Mouse (Mus musculus) midbrain, embryonic 12.5 days (tissue): ENCODE measurements around the gene Ccdc88c. TPM values are rescaled to one million over a fixed set of nuclear protein-coding genes. Genes with fewer than 3 reads are reported as not detected.

ENCODE experiments used
- ATAC-seq: fragments of 200-750 bp; cut with Nextera tagmentation; 2 replicates; pipeline ENCODE4 v1.8.0; 2017; ENCODE audit warnings: low read depth, moderate TSS enrichment, moderate library complexity; ENCODE audit not compliant: low FRiP score
- H3K27ac ChIP-seq: fragments of 300-500 bp; sonication (generic); replicated peaks from 2 replicates; pipeline ENCODE4 v1.5.1; 2016; ENCODE audit warnings: mild to moderate bottlenecking
- H3K27me3 ChIP-seq: fragments of 300-500 bp; sonication (generic); 2 replicates; pipeline ENCODE4 v1.6.1; 2016; ENCODE audit warnings: mild to moderate bottlenecking
- H3K36me3 ChIP-seq: fragments of 300-500 bp; sonication (generic); 2 replicates; pipeline ENCODE4 v1.6.1; 2016
- H3K4me1 ChIP-seq: fragments of 300-500 bp; sonication (generic); 2 replicates; pipeline ENCODE4 v1.6.1; 2016
- H3K4me2 ChIP-seq: fragments of 300-500 bp; sonication (generic); replicated peaks from 2 replicates; pipeline ENCODE4 v1.6.1; 2016; ENCODE audit warnings: mild to moderate bottlenecking, moderate library complexity
- H3K4me3 ChIP-seq: fragments of 300-500 bp; sonication (generic); 2 replicates; pipeline ENCODE4 v1.5.1; 2016; ENCODE audit warnings: mild to moderate bottlenecking
- H3K9ac ChIP-seq: fragments of 300-500 bp; sonication (generic); replicated peaks from 2 replicates; pipeline ENCODE4 v1.6.1; 2016; ENCODE audit warnings: mild to moderate bottlenecking, moderate library complexity
- H3K9me3 ChIP-seq: fragments of 300-500 bp; sonication (generic); 2 replicates; pipeline ENCODE4 v1.6.1; 2016; ENCODE audit warnings: mild to moderate bottlenecking
- WGBS: fragments of 180-500 bp; shearing (Covaris S2); methylation state at CpG from one replicate; pipeline ENCODE4 v1.1.7; 2016; 5-methylcytosine and 5-hydroxymethylcytosine counted together
- polyA plus RNA-seq: library from polyadenylated mRNA; unstranded; fragments of >200 nt; fragmentation: Nextera tagmentation; extraction: Ambion mirVana; gene quantifications from 2 replicates; pipeline ENCODE4 v1.2.1, GENCODE M21; 2016

The Ccdc88c gene
- polyA plus RNA-seq, 1 experiment from 2014 or later: 17.1 TPM

DNA sequence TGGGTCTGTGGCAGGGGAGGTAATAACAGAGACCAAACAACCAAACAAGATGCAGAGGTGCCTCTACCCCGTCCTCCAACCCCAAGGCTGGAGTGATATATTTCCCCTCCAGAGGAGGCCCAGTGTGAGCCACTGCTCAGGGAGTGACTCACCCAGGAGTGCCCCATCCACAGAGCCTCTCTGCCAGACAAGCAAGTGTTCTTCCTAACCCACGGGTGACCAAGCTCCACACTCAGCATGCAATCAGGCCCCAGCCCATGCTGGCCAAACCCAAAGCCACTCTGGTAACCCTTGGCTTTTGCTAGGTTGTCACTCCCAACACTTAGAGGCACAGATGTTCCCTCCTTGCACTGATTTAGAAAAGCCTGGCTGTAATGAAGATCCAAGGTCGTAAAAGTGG lies 35.7 kb downstream of the Ccdc88c start:
- peaks cover 7% of the 10 kb centered on the region; the same call in 1 of the 2 replicates for H3K27me3 ChIP-seq
- H3K9me3 ChIP-seq: no peaks in the 10 kb centered on the region
- no peak overlapping the region for H3K27ac ChIP-seq
- no peak overlapping the region for H3K4me3 ChIP-seq
- H3K4me1 ChIP-seq: peaks cover 74% of the 10 kb centered on the region
- WGBS: 85% methylated on average over 3 of the region's 3 CpGs
- H3K9ac ChIP-seq: no peak overlapping the region
- H3K36me3 ChIP-seq: no peaks in the 10 kb centered on the region
- ATAC-seq: no peak
- no peak overlapping the region for H3K4me2 ChIP-seq

- H3K27ac ChIP-seq: no peak overlapping the region
- WGBS: 85% methylated on average over 7 of the region's 7 CpGs
These were observed 36.4 kb downstream of the Ccdc88c start for GRCm38 (mm10) chr12:100992505-100992904.

GRCm38 (mm10) chr12:100991119-100991518 lies 37.7 kb downstream of the Ccdc88c start:
- Histone ChIP-seq H3K27me3 (peaks cover 7% of the 10 kb centered on the region; the same call in 1 of the 2 replicates), H3K4me1 (peaks cover 60% of the 10 kb centered on the region), H3K9ac (no peak overlapping the region), H3K4me2 (no peak overlapping the region), H3K36me3 (no peaks in the 10 kb centered on the region), H3K9me3 (no peaks in the 10 kb centered on the region), H3K27ac (peak overlapping the region; percentile 69; the same call in 1 of the 2 replicates), H3K4me3 (no peak overlapping the region)
- 79% methylated on average over 3 of the region's 3 CpGs for WGBS
- ATAC-seq: no peak

More at GRCm38 (mm10) chr12:100992505-100992904, 36.4 kb downstream of the Ccdc88c start:
- H3K9me3 ChIP-seq: no peaks in the 10 kb centered on the region
- H3K4me3 ChIP-seq: no peak overlapping the region
- peaks cover 69% of the 10 kb centered on the region for H3K4me1 ChIP-seq
- peaks cover 7% of the 10 kb centered on the region; the same call in 1 of the 2 replicates for H3K27me3 ChIP-seq
- H3K9ac ChIP-seq: no peak overlapping the region
- H3K36me3 ChIP-seq: no peaks in the 10 kb centered on the region
- ATAC-seq: no peak
- H3K4me2 ChIP-seq: no peak overlapping the region

- WGBS: 11% methylated on average over 12 of the region's 12 CpGs
- H3K9ac ChIP-seq: peak overlapping the region; percentile 28; the same call in 1 of the 2 replicates
- H3K4me3 ChIP-seq: no peak overlapping the region
- peak overlapping the region; percentile 1; the same call in 1 of the 2 replicates for H3K4me2 ChIP-seq
- no peaks in the 10 kb centered on the region for H3K36me3 ChIP-seq
- peaks cover 52% of the 10 kb centered on the region for H3K4me1 ChIP-seq
- peak overlapping the region; percentile 69 for H3K27ac ChIP-seq
- no peaks in the 10 kb centered on the region for H3K9me3 ChIP-seq
- H3K27me3 ChIP-seq: peaks cover 7% of the 10 kb centered on the region; the same call in 1 of the 2 replicates
- ATAC-seq: peak; percentile 86
These were observed 38.6 kb downstream of the Ccdc88c start for GRCm38 (mm10) chr12:100990291-100990690.

GRCm38 (mm10) chr12:100989780-100990288 lies 39.0 kb downstream of the Ccdc88c start:
- no peaks in the 10 kb centered on the region for H3K36me3 ChIP-seq
- H3K9me3 ChIP-seq: no peaks in the 10 kb centered on the region
- no peak overlapping the region; the same call in 1 of the 2 replicates for H3K9ac ChIP-seq
- peaks cover 52% of the 10 kb centered on the region for H3K4me1 ChIP-seq
- H3K27ac ChIP-seq: peak overlapping the region; percentile 69
- peaks cover 7% of the 10 kb centered on the region; the same call in 1 of the 2 replicates for H3K27me3 ChIP-seq
- ATAC-seq: peak; percentile 32; the same call in 1 of the 2 replicates
- WGBS: 61% methylated on average over 4 of the region's 4 CpGs
- no peak overlapping the region for H3K4me3 ChIP-seq
- 0 out of 2 replicates have a peak overlapping the region, but pooled peaks have one; percentile 1 for H3K4me2 ChIP-seq

GRCm38 (mm10) chr12:100988324-100989130 lies 40.3 kb downstream of the Ccdc88c start:
- ATAC-seq: no peak
- Histone ChIP-seq H3K4me3 (no peak overlapping the region), H3K36me3 (no peaks in the 10 kb centered on the region), H3K27ac (peak overlapping the region; percentile 46), H3K4me2 (no peak overlapping the region; the same call in 1 of the 2 replicates), H3K27me3 (peaks cover 5% of the 10 kb centered on the region; the same call in 1 of the 2 replicates), H3K9me3 (no peaks in the 10 kb centered on the region), H3K9ac (no peak overlapping the region; the same call in 1 of the 2 replicates), H3K4me1 (peaks cover 53% of the 10 kb centered on the region)
- 61% methylated on average over 15 of the region's 15 CpGs for WGBS

- H3K27ac ChIP-seq: no peak overlapping the region
- H3K36me3 ChIP-seq: peaks cover 7% of the 10 kb centered on the region; the same call in 1 of the 2 replicates
These were observed 42.4 kb downstream of the Ccdc88c start for GRCm38 (mm10) chr12:100986423-100986822.

GRCm38 (mm10) chr12:100985793-100986157 lies 43.1 kb downstream of the Ccdc88c start:
- Histone ChIP-seq H3K4me3 (no peak overlapping the region), H3K4me1 (peaks cover 56% of the 10 kb centered on the region), H3K4me2 (no peak overlapping the region), H3K9ac (no peak overlapping the region), H3K9me3 (no peaks in the 10 kb centered on the region), H3K27me3 (0 out of 2 replicates have a peak, but pooled peaks cover 4% of the 10 kb centered on the region), H3K36me3 (peaks cover 7% of the 10 kb centered on the region; the same call in 1 of the 2 replicates), H3K27ac (no peak overlapping the region)
- no peak for ATAC-seq
- WGBS: 92% methylated on average over 2 of the region's 2 CpGs

More at GRCm38 (mm10) chr12:100986423-100986822, 42.4 kb downstream of the Ccdc88c start:
- H3K4me3 ChIP-seq: no peak overlapping the region
- H3K4me1 ChIP-seq: peaks cover 58% of the 10 kb centered on the region
- no peak overlapping the region for H3K4me2 ChIP-seq
- H3K9ac ChIP-seq: no peak overlapping the region
- H3K9me3 ChIP-seq: no peaks in the 10 kb centered on the region
- H3K27me3 ChIP-seq: peaks cover 4% of the 10 kb centered on the region; the same call in 1 of the 2 replicates
- ATAC-seq: no peak
- whole genome bisulfite sequencing: 95% methylated on average over 4 of the region's 4 CpGs

DNA sequence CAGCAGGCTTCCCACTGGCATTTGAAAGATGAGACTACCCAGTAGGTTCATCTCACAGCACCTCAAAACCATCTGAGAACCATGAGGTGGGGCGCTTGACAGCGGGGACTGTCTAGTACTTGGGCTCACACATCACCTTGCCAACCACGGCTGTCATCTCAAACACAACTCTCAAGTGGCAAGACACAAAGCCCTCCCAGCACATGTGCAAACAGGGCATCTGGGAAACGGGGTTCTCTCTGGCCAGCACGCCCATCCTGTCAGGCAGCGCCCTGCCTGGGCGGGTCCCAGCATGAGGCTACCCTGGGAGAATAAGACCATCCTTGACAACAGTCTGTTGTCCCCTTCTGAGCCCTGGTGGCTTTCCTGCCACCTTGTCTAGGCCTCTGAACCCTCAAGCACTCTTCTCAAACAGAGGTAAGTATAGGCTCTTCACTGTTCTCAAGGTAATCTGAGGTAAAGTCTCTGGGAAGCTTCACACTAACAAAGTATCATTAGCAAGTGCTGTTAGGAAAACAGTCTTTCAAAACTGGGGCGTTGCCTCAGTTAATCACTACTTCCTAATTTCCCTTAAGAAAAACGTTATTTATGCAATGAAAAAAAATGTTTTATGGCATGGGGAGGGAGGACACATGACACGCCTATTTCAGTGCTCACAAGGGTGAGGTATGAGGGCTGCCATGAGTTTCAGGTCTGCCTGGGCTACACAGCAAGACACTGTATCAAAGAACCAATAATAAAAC lies 43.6 kb downstream of the Ccdc88c start:
- no peak for ATAC-seq
- no peak overlapping the region for H3K4me3 ChIP-seq
- 88% methylated on average over 10 of the region's 10 CpGs for WGBS
- peaks cover 50% of the 10 kb centered on the region for H3K4me1 ChIP-seq
- H3K9me3 ChIP-seq: no peaks in the 10 kb centered on the region
- H3K27ac ChIP-seq: no peak overlapping the region
- peaks cover 7% of the 10 kb centered on the region; the same call in 1 of the 2 replicates for H3K36me3 ChIP-seq
- H3K9ac ChIP-seq: no peak overlapping the region
- H3K27me3 ChIP-seq: 0 out of 2 replicates have a peak, but pooled peaks cover 4% of the 10 kb centered on the region
- H3K4me2 ChIP-seq: no peak overlapping the region

- no peak overlapping the region for H3K9ac ChIP-seq
- H3K36me3 ChIP-seq: peaks cover 7% of the 10 kb centered on the region; the same call in 1 of the 2 replicates
- no peak overlapping the region for H3K4me3 ChIP-seq
- ATAC-seq: no peak
- H3K4me2 ChIP-seq: no peak overlapping the region
- H3K27me3 ChIP-seq: 0 out of 2 replicates have a peak, but pooled peaks cover 4% of the 10 kb centered on the region
- peaks cover 34% of the 10 kb centered on the region for H3K4me1 ChIP-seq
- 83% methylated on average over 11 of the region's 11 CpGs for WGBS
- 0 out of 2 replicates have a peak overlapping the region, but pooled peaks have one; percentile 15 for H3K27ac ChIP-seq
- no peaks in the 10 kb centered on the region for H3K9me3 ChIP-seq
These were observed 45.3 kb downstream of the Ccdc88c start for GRCm38 (mm10) chr12:100983565-100983964.

GRCm38 (mm10) chr12:100982217-100982616 lies 46.6 kb downstream of the Ccdc88c start:
- H3K27ac ChIP-seq: no peak overlapping the region
- H3K27me3 ChIP-seq: 0 out of 2 replicates have a peak, but pooled peaks cover 4% of the 10 kb centered on the region
- H3K4me2 ChIP-seq: no peak overlapping the region
- H3K4me1 ChIP-seq: peaks cover 28% of the 10 kb centered on the region
- peaks cover 7% of the 10 kb centered on the region; the same call in 1 of the 2 replicates for H3K36me3 ChIP-seq
- no peak overlapping the region for H3K9ac ChIP-seq
- no peaks in the 10 kb centered on the region for H3K9me3 ChIP-seq
- ATAC-seq: no peak
- WGBS: 88% methylated on average over 8 of the region's 8 CpGs
- no peak overlapping the region for H3K4me3 ChIP-seq
